Mouse (Mus musculus): ENCODE data around the gene Ttn. TPM values are rescaled to one million over a fixed set of nuclear protein-coding genes. Genes with fewer than 3 reads are reported as not detected.
A peak's percentile ranks its signal among the peaks of the same experiment; 100 is the strongest.

The Ttn gene
- total RNA-seq, 2 experiments from 2014 or later, result under 0.01 TPM; not detected in 1

- ATAC-seq (replicated peaks; ENCODE audit: low FRiP score, poor library complexity, severe bottlenecking), result peak; percentile 39; the same call in 1 of the 2 replicates
These were observed 307.5 kb downstream of the Ttn start, which contains the start of gene Plekha3 for GRCm38 (mm10) chr2:76674725-76675427. Gene Plekha3, plus strand, starts transcription at chr2:76675281.

DNA sequence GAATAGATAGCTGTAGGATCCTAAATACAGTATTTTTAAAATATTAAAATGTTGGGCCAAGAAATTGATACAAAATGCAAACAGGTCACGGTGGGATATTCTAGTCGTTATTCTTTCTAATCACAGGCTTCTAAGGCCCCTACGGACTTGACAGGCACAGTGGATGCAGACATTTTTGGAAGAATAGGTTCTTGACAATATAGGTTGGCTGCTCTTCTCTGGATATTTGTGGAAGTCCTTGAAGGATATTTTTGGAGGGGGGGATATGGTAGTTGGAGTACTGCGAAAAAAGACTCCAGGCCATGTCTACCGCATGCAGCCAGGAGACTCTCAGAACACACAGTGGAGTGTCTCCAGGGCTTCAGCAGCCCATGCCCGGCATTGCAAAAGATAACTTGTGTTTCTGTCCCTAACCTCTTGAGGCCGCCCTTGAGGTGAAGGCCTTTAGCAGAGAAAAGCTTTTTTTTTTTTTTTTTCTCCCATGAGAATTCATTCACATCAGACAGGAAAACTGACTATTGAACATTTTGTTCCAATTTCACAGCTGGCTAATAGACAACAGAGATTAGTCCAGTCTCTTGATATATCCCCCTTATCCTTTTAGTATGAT is 308.8 kb downstream of the Ttn start:
- peak; percentile 67 for ATAC-seq (replicated peaks; ENCODE audit: low FRiP score, poor library complexity, severe bottlenecking)

DNA sequence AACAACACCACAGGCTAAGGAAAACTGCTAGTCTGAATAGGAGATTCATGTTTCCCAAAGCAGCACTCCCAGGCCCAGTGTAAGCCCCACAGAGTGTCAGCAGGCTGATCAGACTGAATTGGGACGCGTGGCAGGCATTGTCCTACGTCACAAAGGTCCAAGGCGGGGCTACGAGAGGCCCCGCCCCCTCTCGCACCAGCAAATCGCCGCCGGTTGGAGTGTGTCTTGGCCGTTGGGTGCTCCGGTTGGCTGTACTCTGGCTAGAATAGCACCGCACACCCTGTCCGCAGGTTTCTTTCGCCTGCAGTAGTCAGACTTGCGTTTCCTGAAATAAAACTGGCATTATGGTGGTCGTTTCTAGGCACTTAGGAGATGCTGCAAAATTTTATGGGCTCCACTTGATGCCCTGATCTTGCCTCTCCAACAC is 309.4 kb downstream of the Ttn start, which contains the start of gene Fkbp7:
Fkbp7 (minus strand) TSS at position 151 of the 427 bp plus-strand sequence.
- ATAC-seq (replicated peaks; ENCODE audit: low FRiP score, poor library complexity, severe bottlenecking), result peak; percentile 92

DNA sequence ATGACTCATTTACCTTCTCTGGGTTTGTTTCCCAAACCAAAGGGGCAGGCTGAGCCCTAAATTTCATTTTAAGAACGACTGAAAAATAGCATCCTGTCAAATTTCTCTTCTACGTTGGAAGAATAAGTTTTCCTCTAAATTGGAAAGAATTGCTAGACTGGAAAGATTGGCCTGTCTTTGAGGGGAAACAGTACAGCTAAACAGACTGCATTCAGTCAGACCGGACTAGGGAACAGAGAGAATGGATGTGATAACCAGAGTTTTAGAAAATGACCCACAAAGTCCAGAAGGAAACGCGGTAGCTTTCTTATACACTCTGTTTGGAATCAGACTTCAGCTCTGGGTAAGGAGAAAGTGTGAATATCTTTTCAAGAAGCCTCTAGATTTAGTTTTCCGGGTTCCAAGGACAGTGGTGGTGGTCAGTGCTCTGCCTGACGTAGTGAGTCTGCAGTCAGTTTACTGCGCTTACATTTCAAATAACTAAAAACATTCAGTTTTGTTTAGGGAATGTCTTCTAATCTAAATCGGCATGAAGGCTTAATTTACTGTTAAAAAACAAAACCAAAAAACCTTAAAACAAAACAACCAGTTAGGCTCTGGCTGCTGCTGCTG is 310.1 kb downstream of the Ttn start:
- no peak for ATAC-seq (replicated peaks; ENCODE audit: low FRiP score, poor library complexity, severe bottlenecking)

DNA sequence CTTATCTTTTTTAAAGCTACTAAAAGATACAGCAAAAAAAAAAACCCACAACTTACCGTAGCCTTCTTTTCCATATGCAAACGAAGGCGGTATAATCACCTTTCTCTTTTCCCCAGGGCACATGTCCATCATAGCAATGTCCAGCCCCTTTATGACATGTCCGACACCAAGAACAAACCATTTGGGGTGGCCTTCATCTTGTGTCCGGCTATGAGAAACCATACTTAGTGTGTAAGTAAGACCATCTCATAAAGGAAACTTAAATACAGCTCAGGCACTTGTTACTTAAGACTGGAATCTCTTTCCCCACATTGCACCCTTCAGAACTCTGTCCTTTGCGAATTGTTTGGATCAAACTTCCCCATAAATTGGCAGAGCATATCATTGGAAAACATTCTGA is 310.7 kb downstream of the Ttn start:
- no peak for ATAC-seq (replicated peaks; ENCODE audit: low FRiP score, poor library complexity, severe bottlenecking)

GRCm38 (mm10) chr2:76667200-76667599 is 315.1 kb downstream of the Ttn start:
- no peak for ATAC-seq (replicated peaks; ENCODE audit: low FRiP score, poor library complexity, severe bottlenecking)

- ATAC-seq (replicated peaks; ENCODE audit: low FRiP score, poor library complexity, severe bottlenecking), result no peak
These were observed 316.8 kb downstream of the Ttn start for GRCm38 (mm10) chr2:76665531-76665930.

GRCm38 (mm10) chr2:76659419-76659818 is 322.9 kb downstream of the Ttn start:
- ATAC-seq (replicated peaks; ENCODE audit: low FRiP score, poor library complexity, severe bottlenecking), result no peak

GRCm38 (mm10) chr2:76658551-76658950 is 323.8 kb downstream of the Ttn start:
- no peak for ATAC-seq (replicated peaks; ENCODE audit: low FRiP score, poor library complexity, severe bottlenecking)

GRCm38 (mm10) chr2:76655982-76656381 is 326.4 kb downstream of the Ttn start:
- ATAC-seq (replicated peaks; ENCODE audit: low FRiP score, poor library complexity, severe bottlenecking), result no peak

DNA sequence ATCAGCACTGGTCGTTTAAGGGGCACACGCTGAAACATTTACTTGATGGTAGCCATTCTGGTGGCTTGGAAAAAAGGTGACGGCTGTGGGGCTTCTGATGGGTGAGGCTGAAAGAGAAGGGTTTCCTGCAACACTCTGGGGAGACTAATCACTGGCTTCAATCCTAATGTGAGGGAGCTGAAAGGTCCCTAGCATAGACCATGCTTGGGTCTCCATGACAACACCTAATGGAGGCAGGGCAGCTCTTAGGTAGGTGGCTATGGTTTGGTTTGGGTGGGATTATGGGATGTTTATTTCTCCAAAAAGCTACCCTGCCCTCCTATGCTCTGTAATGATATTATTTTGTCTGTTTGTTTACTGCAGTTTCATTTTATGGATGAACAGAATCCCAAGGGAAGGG is 326.9 kb downstream of the Ttn start:
- ATAC-seq (replicated peaks; ENCODE audit: low FRiP score, poor library complexity, severe bottlenecking), result no peak

DNA sequence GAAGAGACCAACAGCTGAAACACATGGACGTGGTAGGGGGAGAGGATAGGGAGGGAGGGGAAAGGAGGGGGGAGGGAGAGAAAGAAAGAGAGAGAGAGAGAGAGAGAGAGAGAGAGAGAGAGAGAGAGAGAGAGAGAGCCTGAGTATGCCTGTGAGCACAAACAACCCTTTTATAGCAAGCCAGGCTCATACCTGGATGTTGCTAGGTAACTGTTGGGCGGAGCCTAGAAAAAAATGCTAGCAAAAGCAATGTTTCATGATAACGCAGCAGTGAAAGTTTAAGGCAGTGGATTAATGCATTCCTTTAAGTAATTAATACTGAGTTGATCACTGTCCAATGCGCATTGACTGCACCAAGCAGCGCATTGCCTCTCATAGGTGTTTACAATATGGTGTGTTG is 327.7 kb downstream of the Ttn start:
- ATAC-seq (replicated peaks; ENCODE audit: low FRiP score, poor library complexity, severe bottlenecking), result no peak

Other genes with a start within 250 kb of the Ttn start
- 0.42 and 4.4 TPM in 2 replicates for gene Ccdc141, start 188.1 kb upstream of the Ttn start, total RNA-seq (2015; ENCODE audit: low replicate concordance)
- gene Ccdc141, start 188.1 kb upstream of the Ttn start, total RNA-seq (2017; ENCODE audit: low replicate concordance), result 2.0 and 3.5 TPM in 2 replicates

All from erythroblast, adult 5-6 weeks (primary cell).